Mouse (Mus musculus): ENCODE results near the gene Numb. TPM values are rescaled to one million over a fixed set of nuclear protein-coding genes. Genes with fewer than 3 reads are reported as not detected.
A peak's percentile ranks its signal among the peaks of the same experiment; 100 is the strongest.

Gene Numb
- polyA plus RNA-seq, 1 experiment from 2014 or later = 37.4 TPM

DNA sequence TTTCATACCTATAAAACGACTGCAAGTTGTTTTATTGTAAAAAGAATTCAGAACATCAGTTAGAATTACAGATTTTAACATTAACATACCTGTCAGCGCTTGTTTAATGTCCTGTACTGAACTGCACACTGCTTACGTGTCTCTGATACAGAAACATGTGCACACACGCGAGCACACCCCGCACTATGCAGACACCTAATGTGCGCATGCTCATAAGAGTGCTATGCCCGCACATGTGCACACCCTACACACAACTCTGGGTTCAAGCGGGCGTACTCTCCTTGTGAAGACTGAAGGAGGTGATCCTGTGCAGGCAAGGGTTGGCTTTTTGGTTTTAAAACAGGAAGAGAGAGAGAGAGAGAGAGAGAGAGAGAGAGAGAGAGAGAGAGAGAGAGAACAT is 157.2 kb downstream of the Numb start:
- WGBS = 78% methylated on average over 10 of the region's 10 CpGs
- Histone ChIP-seq H3K27ac (replicated peaks) (no peak overlapping the region), H3K27me3 (ENCODE audit: low read depth, poor library complexity, severe bottlenecking) (peaks cover 52% of the 10 kb centered on the region), H3K36me3 (no peaks in the 10 kb centered on the region), H3K4me1 (peaks cover 41% of the 10 kb centered on the region), H3K4me3 (no peak overlapping the region), H3K9me3 (replicated peaks) (no peaks in the 10 kb centered on the region)
- DNase-seq (ENCODE audit: low spot score) = no peak

DNA sequence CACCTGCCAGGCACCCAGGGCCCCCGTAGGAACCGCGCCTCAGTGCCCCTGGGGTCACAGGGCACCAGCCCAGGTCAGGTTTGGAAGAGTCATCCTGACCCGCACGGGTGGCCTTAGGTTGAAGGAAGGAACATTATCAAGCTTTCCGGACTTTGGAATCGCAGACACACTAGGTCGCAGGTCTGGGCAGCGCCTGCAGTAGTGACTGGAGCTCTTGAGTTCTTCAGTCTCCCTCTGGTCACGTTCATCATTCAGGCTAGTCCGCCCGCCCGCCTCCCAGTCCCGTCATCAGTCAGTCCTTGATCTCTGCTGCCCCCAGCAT is 157.7 kb downstream of the Numb start:
- 11% methylated on average over 14 of the region's 14 CpGs for WGBS
- no peaks in the 10 kb centered on the region for H3K9me3 ChIP-seq (replicated peaks)
- peak overlapping the region; percentile 45 for H3K4me3 ChIP-seq
- peak overlapping the region; percentile 28; the same call in 1 of the 2 replicates for H3K27ac ChIP-seq (replicated peaks)
- H3K27me3 ChIP-seq (ENCODE audit: low read depth, poor library complexity, severe bottlenecking) = peaks cover 47% of the 10 kb centered on the region
- H3K4me1 ChIP-seq = peaks cover 41% of the 10 kb centered on the region
- no peaks in the 10 kb centered on the region for H3K36me3 ChIP-seq
- peak; percentile 37 for DNase-seq (ENCODE audit: low spot score)

DNA sequence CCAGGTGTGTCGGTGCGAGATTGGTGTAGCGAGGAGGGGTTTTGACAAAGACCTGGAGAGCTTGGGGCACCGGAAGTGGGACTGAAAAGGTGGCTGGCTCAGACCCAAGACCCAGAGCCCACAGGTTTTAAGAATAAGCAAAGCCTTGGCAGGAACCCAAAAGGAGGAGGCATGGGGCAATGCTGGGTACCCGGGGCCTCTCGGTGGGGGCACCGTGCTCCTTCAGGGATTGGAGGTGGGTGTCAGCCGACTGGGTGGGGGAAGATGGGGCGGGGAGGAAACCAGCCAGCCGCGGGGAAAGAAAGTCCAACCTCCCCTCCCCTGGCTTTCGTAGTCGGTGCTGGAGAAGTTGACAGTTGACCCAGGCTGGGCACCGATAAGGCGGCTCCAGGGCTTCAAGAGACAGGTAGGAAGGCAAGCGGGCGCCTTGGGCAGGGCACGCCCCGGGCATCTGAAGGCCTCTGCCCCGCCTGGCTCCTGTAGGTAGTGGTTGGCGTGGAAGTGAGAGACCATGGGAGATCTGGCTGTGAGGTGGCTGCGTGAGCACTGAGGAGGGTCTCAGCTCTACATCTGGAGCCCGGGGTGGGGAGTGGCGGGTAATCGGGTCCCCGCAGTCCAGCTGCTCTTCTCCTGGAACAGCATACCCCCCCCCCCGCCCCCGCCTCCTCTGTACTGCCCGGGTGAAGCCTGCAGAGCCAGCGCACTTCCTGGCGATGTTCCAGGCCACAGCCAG is 158.3 kb downstream of the Numb start, which contains the start of gene Papln:
Gene Papln (plus strand): TSS at position 324 of the 733 bp plus-strand sequence.
- H3K27me3 ChIP-seq (ENCODE audit: low read depth, poor library complexity, severe bottlenecking) = peaks cover 45% of the 10 kb centered on the region
- H3K36me3 ChIP-seq = no peaks in the 10 kb centered on the region
- peaks cover 46% of the 10 kb centered on the region for H3K4me1 ChIP-seq
- H3K4me3 ChIP-seq = peak within 1 kb of the TSS; percentile 45
- no peak for DNase-seq (ENCODE audit: low spot score)
- 20% methylated on average over 29 of the region's 31 CpGs for WGBS
- peak within 1 kb of the TSS; percentile 28; the same call in 1 of the 2 replicates for H3K27ac ChIP-seq (replicated peaks)
- no peaks in the 10 kb centered on the region for H3K9me3 ChIP-seq (replicated peaks)

DNA sequence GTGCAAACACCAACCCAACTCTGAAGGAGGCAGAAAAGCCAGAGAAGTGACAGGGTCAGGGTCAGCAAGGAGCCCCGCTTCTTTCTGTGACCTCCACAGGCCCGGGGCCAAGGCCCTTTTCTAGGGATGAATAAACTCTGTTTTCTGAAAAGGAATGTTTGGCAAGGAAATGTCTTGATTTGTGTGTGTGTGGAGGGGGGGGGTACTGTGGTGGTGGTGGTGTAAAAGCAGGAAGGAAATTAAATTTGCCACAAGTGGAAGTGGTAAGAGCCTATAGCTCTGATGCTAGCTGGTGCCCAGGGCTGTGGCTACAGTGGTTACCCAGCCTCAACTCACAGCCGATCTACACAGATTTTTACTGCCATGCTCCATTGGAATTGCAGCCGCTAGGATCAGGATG is 159.0 kb downstream of the Numb start:
- Histone ChIP-seq H3K4me3 (no peak overlapping the region), H3K27ac (replicated peaks) (no peak overlapping the region; the same call in 1 of the 2 replicates), H3K27me3 (ENCODE audit: low read depth, poor library complexity, severe bottlenecking) (peaks cover 40% of the 10 kb centered on the region), H3K36me3 (no peaks in the 10 kb centered on the region), H3K9me3 (replicated peaks) (no peaks in the 10 kb centered on the region), H3K4me1 (peaks cover 42% of the 10 kb centered on the region)
- WGBS = 26% methylated on average over 4 of the region's 4 CpGs
- DNase-seq (ENCODE audit: low spot score) = peak; percentile 40

DNA sequence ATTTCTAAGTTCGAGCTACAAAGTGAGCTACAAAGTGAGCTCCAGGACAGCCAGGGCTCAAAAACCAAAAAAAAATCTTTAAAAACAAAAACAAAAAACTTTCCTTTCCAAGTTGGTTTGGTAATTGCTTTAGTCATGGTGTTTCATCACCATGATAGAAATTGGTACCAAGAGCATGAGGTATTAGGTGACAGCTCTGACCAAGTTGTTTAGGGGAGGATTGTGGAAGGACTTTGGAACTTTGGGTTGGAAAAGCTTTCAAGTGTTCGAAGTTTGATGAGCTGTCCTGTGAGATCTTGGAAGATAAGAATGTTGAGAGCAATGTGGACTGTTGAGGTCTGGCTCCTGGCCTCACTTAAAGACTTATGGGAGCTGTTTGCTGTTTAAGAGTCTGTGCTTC is 161.5 kb downstream of the Numb start:
- Histone ChIP-seq H3K4me3 (no peak overlapping the region), H3K27me3 (ENCODE audit: low read depth, poor library complexity, severe bottlenecking) (peaks cover 35% of the 10 kb centered on the region), H3K27ac (replicated peaks) (no peak overlapping the region), H3K36me3 (no peaks in the 10 kb centered on the region), H3K9me3 (replicated peaks) (no peaks in the 10 kb centered on the region), H3K4me1 (peaks cover 36% of the 10 kb centered on the region)
- DNase-seq (ENCODE audit: low spot score) = no peak
- 90% methylated on average over 2 of the region's 2 CpGs for WGBS

DNA sequence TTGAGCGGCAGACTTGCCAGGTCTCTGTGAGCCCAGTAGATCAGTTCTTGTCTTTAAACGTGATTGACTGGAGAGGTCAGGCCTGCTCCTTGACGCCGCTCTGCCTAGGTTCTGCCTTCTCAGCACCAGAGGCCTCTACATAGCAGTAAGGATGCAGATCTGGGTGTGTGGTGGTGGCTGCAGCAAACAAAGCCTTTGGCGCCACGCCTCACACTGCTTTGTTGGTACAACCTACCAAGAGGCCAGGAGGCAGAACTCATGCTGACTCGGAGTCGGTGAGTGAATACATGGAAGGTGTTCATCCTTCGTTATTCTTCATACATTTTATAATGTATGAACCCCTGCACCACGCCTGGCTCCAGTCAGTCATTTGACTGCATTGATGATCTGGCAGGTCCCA is 163.0 kb downstream of the Numb start:
- no peaks in the 10 kb centered on the region for H3K36me3 ChIP-seq
- no peak overlapping the region for H3K4me3 ChIP-seq
- H3K27me3 ChIP-seq (ENCODE audit: low read depth, poor library complexity, severe bottlenecking) = peaks cover 21% of the 10 kb centered on the region
- peaks cover 28% of the 10 kb centered on the region for H3K4me1 ChIP-seq
- whole genome bisulfite sequencing = 78% methylated on average over 10 of the region's 10 CpGs
- H3K9me3 ChIP-seq (replicated peaks) = no peaks in the 10 kb centered on the region
- no peak for DNase-seq (ENCODE audit: low spot score)
- no peak overlapping the region for H3K27ac ChIP-seq (replicated peaks)

DNA sequence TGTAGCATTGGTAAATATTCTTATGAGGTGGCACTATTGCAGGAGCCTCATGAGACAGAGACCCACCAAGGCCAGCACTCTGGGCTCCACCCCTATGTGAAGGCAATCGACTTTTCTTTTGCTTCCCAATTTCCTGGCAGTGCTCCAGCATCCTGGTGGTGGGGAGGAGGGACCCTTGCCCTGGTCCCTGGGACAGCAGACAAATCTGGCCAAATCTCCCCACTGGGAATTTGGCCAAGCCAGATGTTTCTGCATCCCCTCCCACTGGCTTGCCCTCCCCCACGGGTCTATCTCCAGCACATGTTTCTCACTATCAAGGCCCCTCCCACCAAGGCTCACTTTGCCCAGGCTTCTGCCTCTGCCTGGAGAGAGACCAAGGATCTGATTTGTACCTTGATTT is 169.2 kb downstream of the Numb start:
- H3K4me3 ChIP-seq = no peak overlapping the region
- H3K27me3 ChIP-seq (ENCODE audit: low read depth, poor library complexity, severe bottlenecking) = no peaks in the 10 kb centered on the region
- WGBS = 71% methylated on average over 2 of the region's 2 CpGs
- no peak overlapping the region for H3K27ac ChIP-seq (replicated peaks)
- H3K9me3 ChIP-seq (replicated peaks) = no peaks in the 10 kb centered on the region
- DNase-seq (ENCODE audit: low spot score) = no peak
- H3K36me3 ChIP-seq = no peaks in the 10 kb centered on the region
- H3K4me1 ChIP-seq = no peaks in the 10 kb centered on the region

DNA sequence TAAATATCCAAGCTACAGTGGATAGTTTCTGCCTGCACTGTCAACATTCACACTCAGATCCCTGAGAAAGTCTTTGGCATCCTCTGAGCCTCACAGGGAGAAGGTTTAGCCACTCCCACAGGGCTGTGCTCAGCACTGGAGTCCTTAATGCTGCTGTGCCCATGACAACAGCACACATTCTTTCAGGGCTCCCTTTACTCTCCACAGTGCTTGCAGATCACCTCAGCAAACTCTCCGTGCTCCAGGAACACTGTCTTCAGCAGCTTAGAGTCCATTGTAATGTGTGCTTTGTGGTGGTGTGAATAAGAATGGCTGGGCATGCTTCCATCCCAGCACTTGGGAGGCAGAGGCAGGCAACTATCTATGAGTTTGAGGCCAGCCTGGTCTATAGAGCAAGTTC is 172.5 kb downstream of the Numb start:
- DNase-seq (ENCODE audit: low spot score) = no peak
- no peaks in the 10 kb centered on the region for H3K36me3 ChIP-seq
- no peak overlapping the region for H3K27ac ChIP-seq (replicated peaks)
- H3K4me3 ChIP-seq = no peak overlapping the region
- H3K4me1 ChIP-seq = no peaks in the 10 kb centered on the region
- 50% methylated on average over 1 of the region's 1 CpGs for WGBS
- no peaks in the 10 kb centered on the region for H3K27me3 ChIP-seq (ENCODE audit: low read depth, poor library complexity, severe bottlenecking)
- no peaks in the 10 kb centered on the region for H3K9me3 ChIP-seq (replicated peaks)

Other genes with a start within 250 kb of the Numb start
- 68.7 and 70.0 TPM in 2 replicates for gene Psen1, start 233.8 kb downstream of the Numb start, polyA plus RNA-seq (2016; fragmentation: Nextera tagmentation; extraction: Ambion mirVana)
- 0.09 and 0.10 TPM in 2 replicates for gene Papln, start 158.3 kb downstream of the Numb start, polyA plus RNA-seq (2016; fragmentation: Nextera tagmentation; extraction: Ambion mirVana)
- 13.7 and 15.5 TPM in 2 replicates for gene Riox1, start 28.7 kb upstream of the Numb start, polyA plus RNA-seq (2016; fragmentation: Nextera tagmentation; extraction: Ambion mirVana)
- not detected in 2 replicates for gene Heatr4, start 62.9 kb upstream of the Numb start, polyA plus RNA-seq (2016; fragmentation: Nextera tagmentation; extraction: Ambion mirVana)
- gene Acot2, start 65.9 kb upstream of the Numb start, polyA plus RNA-seq (2016; fragmentation: Nextera tagmentation; extraction: Ambion mirVana) = 20.1 and 21.1 TPM in 2 replicates
- gene Acot1, start 87.6 kb upstream of the Numb start, polyA plus RNA-seq (2016; fragmentation: Nextera tagmentation; extraction: Ambion mirVana) = 46.6 and 52.5 TPM in 2 replicates
- gene Acot4, start 116.4 kb upstream of the Numb start, polyA plus RNA-seq (2016; fragmentation: Nextera tagmentation; extraction: Ambion mirVana) = 0.06 and 0.21 TPM in 2 replicates
- gene Gm49366, start 117.0 kb upstream of the Numb start, polyA plus RNA-seq (2016; fragmentation: Nextera tagmentation; extraction: Ambion mirVana) = not detected in 2 replicates
- 0.16 and 0.31 TPM in 2 replicates for gene Acot3, start 130.2 kb upstream of the Numb start, polyA plus RNA-seq (2016; fragmentation: Nextera tagmentation; extraction: Ambion mirVana)
- not detected in 2 replicates for gene Acot5, start 147.4 kb upstream of the Numb start, polyA plus RNA-seq (2016; fragmentation: Nextera tagmentation; extraction: Ambion mirVana)
- 0.74 and 0.99 TPM in 2 replicates for gene Acot6, start 178.7 kb upstream of the Numb start, polyA plus RNA-seq (2016; fragmentation: Nextera tagmentation; extraction: Ambion mirVana)
- gene Dnal1, start 192.4 kb upstream of the Numb start, polyA plus RNA-seq (2016; fragmentation: Nextera tagmentation; extraction: Ambion mirVana) = 3.6 and 6.1 TPM in 2 replicates
- gene Pnma1, start 226.6 kb upstream of the Numb start, polyA plus RNA-seq (2016; fragmentation: Nextera tagmentation; extraction: Ambion mirVana) = 2.1 and 3.3 TPM in 2 replicates